Comparison of ENCODE assay signal across 29 mouse cellular contexts in the genomic region with DNA sequence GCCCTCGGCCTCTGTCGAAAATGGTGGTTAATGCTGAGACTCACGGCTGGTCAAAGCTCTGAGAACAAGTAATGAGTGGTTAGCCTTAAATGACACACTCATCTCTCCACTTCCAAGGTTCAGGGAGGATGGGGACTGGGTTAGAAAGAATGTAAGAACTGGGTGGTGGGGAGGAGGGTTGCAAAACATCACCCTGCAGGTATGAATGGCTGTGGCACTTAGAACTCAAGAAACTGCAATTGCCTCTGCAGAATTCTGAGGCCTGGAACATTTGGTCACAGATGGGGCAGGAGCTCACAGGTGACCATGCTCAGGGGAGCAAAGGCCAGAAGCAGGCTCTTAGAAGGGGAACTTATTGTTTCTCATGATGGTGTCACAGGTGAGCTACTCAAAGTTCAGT. TPM values are rescaled to one million over a fixed set of nuclear protein-coding genes. Genes with fewer than 3 reads are reported as not detected.
DNase-seq lines count a peak whose midpoint lies in the region; ATAC-seq and TF ChIP-seq lines count a peak whose summit lies in the region.
"Had no signal": no experiment of that assay in that cellular context is flagged by ENCODE, and none has a peak within 500 bp of the region (broad histone marks: within the 10 kb centered on the region; RNA-seq: fewer than 3 reads in every experiment).

No protein-coding gene starts in this region.

- no peak overlapping the region for H3K9ac ChIP-seq in liver, embryonic 12.5 days
- no peak overlapping the region for H3K9ac ChIP-seq in liver, postnatal 0 days (replicated peaks)
- H3K9ac ChIP-seq in midbrain, embryonic 11.5 days (ENCODE audit: low read length) = no peak overlapping the region

- peaks cover 24% of the 10 kb centered on the region for H3K4me1 ChIP-seq in liver, embryonic 12.5 days
- no peaks in the 10 kb centered on the region for H3K4me1 ChIP-seq in liver, postnatal 0 days (ENCODE audit: insufficient read depth)
- no peaks in the 10 kb centered on the region for H3K4me1 ChIP-seq in midbrain, embryonic 11.5 days (ENCODE audit: control insufficient read depth, insufficient read depth, low read length)
- no peaks in the 10 kb centered on the region for H3K4me1 ChIP-seq in midbrain, embryonic 10.5 days

- H3K4me2 ChIP-seq in liver, embryonic 12.5 days = no peak overlapping the region
- H3K4me2 ChIP-seq in liver, postnatal 0 days (ENCODE audit: low read depth, low read length) = no peak overlapping the region
- H3K4me2 ChIP-seq in midbrain, embryonic 11.5 days = no peak overlapping the region

- no peak overlapping the region for H3K4me3 ChIP-seq in liver, embryonic 12.5 days
- no peak overlapping the region for H3K4me3 ChIP-seq in liver, postnatal 0 days (ENCODE audit: low read depth, low read length)
- no peak overlapping the region for H3K4me3 ChIP-seq in midbrain, embryonic 11.5 days (ENCODE audit: low read depth, low read length)
- no peak overlapping the region for H3K4me3 ChIP-seq in midbrain, embryonic 10.5 days

- 85% methylated on average over 3 of the region's 3 CpGs for WGBS in liver, embryonic 12.5 days (ENCODE audit: insufficient replicate concordance)
- WGBS in liver, postnatal 0 days (ENCODE audit: insufficient replicate concordance) = 84% methylated on average over 3 of the region's 3 CpGs
- WGBS in midbrain, embryonic 11.5 days = 88% methylated on average over 3 of the region's 3 CpGs
- 89% methylated on average over 3 of the region's 3 CpGs for WGBS in midbrain, embryonic 10.5 days

- H3K9me3 ChIP-seq in liver, embryonic 12.5 days (replicated peaks) = peaks cover 25% of the 10 kb centered on the region; the same call in 1 of the 2 replicates
- H3K9me3 ChIP-seq in liver, postnatal 0 days (ENCODE audit: low read length) = peaks cover 3% of the 10 kb centered on the region; the same call in 1 of the 2 replicates
- H3K9me3 ChIP-seq in midbrain, embryonic 11.5 days (ENCODE audit: control insufficient read depth, low read length) = 0 out of 2 replicates have a peak, but pooled peaks cover 3% of the 10 kb centered on the region
- H3K9me3 ChIP-seq in midbrain, embryonic 10.5 days (replicated peaks) = peaks cover 15% of the 10 kb centered on the region

- H3K27ac ChIP-seq in liver, embryonic 12.5 days = peak overlapping the region; percentile 40; the same call in 1 of the 2 replicates
- no peak overlapping the region for H3K27ac ChIP-seq in liver, postnatal 0 days (ENCODE audit: low read depth)
- no peak overlapping the region for H3K27ac ChIP-seq in midbrain, embryonic 11.5 days (ENCODE audit: low read depth, low read length)
- H3K27ac ChIP-seq in midbrain, embryonic 10.5 days (replicated peaks) = no peak overlapping the region

- peaks cover 21% of the 10 kb centered on the region for H3K36me3 ChIP-seq in liver, embryonic 12.5 days
- no peaks in the 10 kb centered on the region for H3K36me3 ChIP-seq in liver, postnatal 0 days (replicated peaks; ENCODE audit: insufficient read depth, low read length)
- H3K36me3 ChIP-seq in midbrain, embryonic 11.5 days (ENCODE audit: control insufficient read depth, insufficient read depth, low read length) = no peaks in the 10 kb centered on the region
- no peaks in the 10 kb centered on the region for H3K36me3 ChIP-seq in midbrain, embryonic 10.5 days
- H3K36me3 ChIP-seq: G1E had no signal

- TF ChIP-seq CTCF in liver, postnatal 0 days (IDR thresholded peaks at IDR 0.05; ENCODE audit: low read depth) = no peak

- peak; percentile 76 for DNase-seq in heart, adult 11 months
- DNase-seq in heart, adult 9 months (ENCODE audit: low spot score in 2 of 2) = no peak
- no peak for DNase-seq in liver, postnatal 0 days
- peak; percentile 78 for DNase-seq in midbrain, embryonic 11.5 days (ENCODE audit: low spot score, missing footprints)
- no peak for DNase-seq in midbrain, embryonic 10.5 days (ENCODE audit: low spot score)
- no peak for DNase-seq in T-cell, adult 2 months (ENCODE audit: low spot score)
- DNase-seq: adrenal gland, postnatal 10 days; B cell, adult 2 months; cerebellum, adult 11 months; cerebellum, adult 11-12 months; cerebellum, adult 18-20 months had no signal

- ATAC-seq in liver, embryonic 12.5 days = no peak
- no peak for ATAC-seq in liver, postnatal 0 days
- no peak for ATAC-seq in midbrain, embryonic 11.5 days (ENCODE audit: low FRiP score)
- 0 out of 2 replicates have a peak, but pooled peaks have one; percentile 34 for ATAC-seq in erythroid progenitor cell, adult 5-6 weeks (replicated peaks; ENCODE audit: low FRiP score, poor library complexity, severe bottlenecking)
- ATAC-seq: activated CD4-positive, CD25-positive, alpha-beta regulatory T cell, adult 4 months; CD4-positive, CD25-positive, alpha-beta regulatory T cell, adult 4 months; Patski had no signal

- no peaks in the 10 kb centered on the region for H3K27me3 ChIP-seq in liver, embryonic 12.5 days (replicated peaks)
- H3K27me3 ChIP-seq in liver, postnatal 0 days (ENCODE audit: insufficient read depth, low read length) = no peaks in the 10 kb centered on the region
- H3K27me3 ChIP-seq in midbrain, embryonic 11.5 days (ENCODE audit: control insufficient read depth, insufficient read depth, low read length) = no peaks in the 10 kb centered on the region
- H3K27me3 ChIP-seq in midbrain, embryonic 10.5 days (ENCODE audit: low read depth, poor library complexity, severe bottlenecking) = no peaks in the 10 kb centered on the region
- H3K27me3 ChIP-seq: CH12.LX, Patski had no signal

- no peak for TF ChIP-seq EP300 in liver, postnatal 0 days (IDR thresholded peaks at IDR 0.05; ENCODE audit: low read depth)

RNA-seq across cellular contexts. Expression of gene Gm10974, which starts 7.2 kb away (rescaled TPM):
- not detected in 2 replicates for polyA plus RNA-seq in liver, embryonic 12.5 days (2016; fragmentation: Nextera tagmentation; extraction: Ambion mirVana)
- not detected in 2 replicates for polyA plus RNA-seq in liver, postnatal 0 days (2015; fragmentation: Nextera tagmentation; extraction: Ambion mirVana)
- not detected in 2 replicates for polyA plus RNA-seq in midbrain, embryonic 11.5 days (2014; fragmentation: Nextera tagmentation; extraction: Ambion mirVana)
- not detected in 2 replicates for polyA plus RNA-seq in midbrain, embryonic 10.5 days (2016; fragmentation: Nextera tagmentation; extraction: Ambion mirVana)
- not detected in 2 replicates for total RNA-seq in erythroid progenitor cell, adult 5-6 weeks (2015; ENCODE audit: low replicate concordance)
- not detected in 2 replicates for total RNA-seq in erythroid progenitor cell, adult 5-6 weeks (2017; ENCODE audit: low replicate concordance)
- total RNA-seq: adrenal gland, adult 18-20 months; adrenal gland, adult 2 months; adrenal gland, adult 8-10 months; adrenal gland, postnatal 10 days; adrenal gland, postnatal 14 days; adrenal gland, postnatal 25 days; adrenal gland, postnatal 36 days; adrenal gland, postnatal 4 days; CH12.LX; ES-E14; G1E; MEL had no signal
- polyA plus RNA-seq: activated CD4-positive, CD25-positive, alpha-beta regulatory T cell, adult 4 months; adrenal gland, adult 2 months; brain, embryonic 14.5 days; C2C12; CD4-positive, CD25-positive, alpha-beta regulatory T cell, adult 4 months; G1E; Patski had no signal

RNA-seq across cellular contexts. Expression of gene Lrrk1, which starts 29.7 kb away (rescaled TPM):
- polyA plus RNA-seq in liver, embryonic 12.5 days (2016; fragmentation: Nextera tagmentation; extraction: Ambion mirVana) = 6.3 and 7.1 TPM in 2 replicates
- polyA plus RNA-seq in liver, postnatal 0 days (2015; fragmentation: Nextera tagmentation; extraction: Ambion mirVana) = 2.6 and 3.0 TPM in 2 replicates
- 2.5 and 2.9 TPM in 2 replicates for polyA plus RNA-seq in midbrain, embryonic 11.5 days (2014; fragmentation: Nextera tagmentation; extraction: Ambion mirVana)
- polyA plus RNA-seq in midbrain, embryonic 10.5 days (2016; fragmentation: Nextera tagmentation; extraction: Ambion mirVana) = 4.6 and 6.0 TPM in 2 replicates
- total RNA-seq in erythroid progenitor cell, adult 5-6 weeks (2015; ENCODE audit: low replicate concordance) = 1.7 and 2.9 TPM in 2 replicates
- 6.4 and 6.6 TPM in 2 replicates for total RNA-seq in erythroid progenitor cell, adult 5-6 weeks (2017; ENCODE audit: low replicate concordance)
- polyA plus RNA-seq: G1E had no signal

Comparison
In these comparisons a context has a peak if more than half of its experiments do, and no peak if none do; other contexts are left out.
1. DNase-seq: peak in heart, adult 11 months (single experiment) and midbrain, embryonic 11.5 days (single experiment); none in heart, adult 9 months (0 of 2), liver, postnatal 0 days (single experiment), midbrain, embryonic 10.5 days (single experiment) and T-cell, adult 2 months (single experiment).